Comparison of ENCODE assay signal across 11 mouse cellular contexts in the genomic region with DNA sequence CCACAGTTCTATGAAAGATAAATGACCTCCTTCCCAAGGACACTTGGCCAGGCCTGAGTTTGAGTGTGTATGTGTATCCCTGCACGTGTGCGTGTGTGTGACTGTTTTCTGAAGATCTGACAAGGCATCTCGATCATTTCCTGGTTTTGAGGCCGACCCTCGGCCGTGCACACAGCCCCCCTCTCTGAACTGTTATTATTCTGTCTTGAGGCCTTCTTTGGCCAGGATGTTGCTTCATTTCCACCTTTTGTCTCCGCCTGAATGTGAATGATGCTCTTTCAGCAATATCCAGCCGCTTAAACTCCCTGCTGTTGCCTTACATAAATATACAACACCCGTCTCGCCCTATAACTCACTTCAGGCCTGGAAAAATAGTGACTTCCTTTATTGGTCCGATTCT. TPM values are rescaled to one million over a fixed set of nuclear protein-coding genes. Genes with fewer than 3 reads are reported as not detected.
DNase-seq lines count a peak whose midpoint lies in the region; ATAC-seq lines count a peak whose summit lies in the region.
"Had no signal": no experiment of that assay in that cellular context is flagged by ENCODE, and none has a peak within 500 bp of the region (broad histone marks: within the 10 kb centered on the region; RNA-seq: fewer than 3 reads in every experiment).

No protein-coding gene starts in this region.

- H3K9me3 ChIP-seq in embryonic facial prominence, embryonic 11.5 days (replicated peaks; ENCODE audit: control insufficient read depth, low read length): no peaks in the 10 kb centered on the region
- no peaks in the 10 kb centered on the region for H3K9me3 ChIP-seq in lung, embryonic 16.5 days (ENCODE audit: control insufficient read depth, low read length)
- H3K9me3 ChIP-seq: embryonic facial prominence, embryonic 12.5 days; stomach, embryonic 15.5 days had no signal

- no peak for ATAC-seq in embryonic facial prominence, embryonic 11.5 days (replicated peaks; ENCODE audit: insufficient number of reproducible peaks, low FRiP score, low TSS enrichment, low read depth)
- ATAC-seq in lung, embryonic 16.5 days (ENCODE audit: low read depth): peak; percentile 35
- ATAC-seq: Patski had no signal

- H3K4me1 ChIP-seq in embryonic facial prominence, embryonic 11.5 days (ENCODE audit: control insufficient read depth, insufficient read depth, low read length): no peaks in the 10 kb centered on the region
- peaks cover 12% of the 10 kb centered on the region for H3K4me1 ChIP-seq in lung, embryonic 16.5 days (replicated peaks; ENCODE audit: control insufficient read depth, insufficient read depth, low read length)
- H3K4me1 ChIP-seq: stomach, embryonic 15.5 days had no signal

- H3K4me3 ChIP-seq in embryonic facial prominence, embryonic 11.5 days (ENCODE audit: low read depth, low read length): no peak overlapping the region
- H3K4me3 ChIP-seq in lung, embryonic 16.5 days (ENCODE audit: low read length): no peak overlapping the region
- H3K4me3 ChIP-seq: embryonic facial prominence, embryonic 12.5 days; stomach, embryonic 15.5 days had no signal

- H3K36me3 ChIP-seq in embryonic facial prominence, embryonic 11.5 days (replicated peaks; ENCODE audit: control insufficient read depth, insufficient read depth, low read depth, low read length): no peaks in the 10 kb centered on the region
- H3K36me3 ChIP-seq in lung, embryonic 16.5 days (ENCODE audit: control insufficient read depth, insufficient read depth, low read length): no peaks in the 10 kb centered on the region
- H3K36me3 ChIP-seq: embryonic facial prominence, embryonic 12.5 days; stomach, embryonic 15.5 days had no signal

- DNase-seq in adrenal gland, postnatal 14 days: peak; percentile 37
- DNase-seq in embryonic facial prominence, embryonic 11.5 days (ENCODE audit: low spot score): peak; percentile 7
- peak; percentile 50 for DNase-seq in kidney, adult 18-20 months
- no peak for DNase-seq in urinary bladder, postnatal 14 days (ENCODE audit: low spot score)
- DNase-seq in right cerebral cortex, adult 18-20 months: no peak
- DNase-seq in retina, embryonic 14.5 days (ENCODE audit: low spot score): no peak

- no peak overlapping the region for H3K9ac ChIP-seq in embryonic facial prominence, embryonic 11.5 days (replicated peaks; ENCODE audit: low read length)
- no peak overlapping the region for H3K9ac ChIP-seq in lung, embryonic 16.5 days (ENCODE audit: low read length)
- H3K9ac ChIP-seq: embryonic facial prominence, embryonic 12.5 days; stomach, embryonic 15.5 days had no signal

- H3K27ac ChIP-seq in embryonic facial prominence, embryonic 11.5 days (replicated peaks; ENCODE audit: low read depth, low read length): no peak overlapping the region
- peak overlapping the region; percentile 51; the same call in 1 of the 2 replicates for H3K27ac ChIP-seq in lung, embryonic 16.5 days (ENCODE audit: low read length)
- H3K27ac ChIP-seq: embryonic facial prominence, embryonic 12.5 days; stomach, embryonic 15.5 days had no signal

- H3K4me2 ChIP-seq in embryonic facial prominence, embryonic 11.5 days (ENCODE audit: low read depth, low read length): no peak overlapping the region
- no peak overlapping the region for H3K4me2 ChIP-seq in lung, embryonic 16.5 days (ENCODE audit: low read depth, low read length)
- H3K4me2 ChIP-seq: embryonic facial prominence, embryonic 12.5 days; stomach, embryonic 15.5 days had no signal

- H3K27me3 ChIP-seq in embryonic facial prominence, embryonic 11.5 days (ENCODE audit: control insufficient read depth, insufficient read depth, low read length): no peaks in the 10 kb centered on the region
- H3K27me3 ChIP-seq in lung, embryonic 16.5 days (ENCODE audit: control insufficient read depth, insufficient read depth, low read depth, low read length): no peaks in the 10 kb centered on the region
- H3K27me3 ChIP-seq: embryonic facial prominence, embryonic 12.5 days; Patski; stomach, embryonic 15.5 days had no signal

- 50% methylated on average over 11 of the region's 11 CpGs for WGBS in embryonic facial prominence, embryonic 11.5 days
- WGBS in lung, embryonic 16.5 days: 38% methylated on average over 11 of the region's 11 CpGs

RNA-seq across cellular contexts. Expression of gene Gm10295, which starts 39.9 kb away (rescaled TPM):
- not detected in 2 replicates for total RNA-seq in adrenal gland, postnatal 14 days (2021)
- polyA plus RNA-seq in embryonic facial prominence, embryonic 11.5 days (2014; fragmentation: Nextera tagmentation; extraction: Ambion mirVana): not detected in 2 replicates
- polyA plus RNA-seq in lung, embryonic 16.5 days (2015; fragmentation: Nextera tagmentation; extraction: Ambion mirVana): 0.05 TPM in 1 of 2 replicates, not detected in the other
- polyA plus RNA-seq: embryonic facial prominence, embryonic 12.5 days; large intestine, adult 2 months; Patski; stomach, embryonic 15.5 days had no signal

Comparison
In these comparisons a context has a peak if more than half of its experiments do, and no peak if none do; other contexts are left out.
1. DNase-seq: peak in adrenal gland, postnatal 14 days (single experiment), embryonic facial prominence, embryonic 11.5 days (single experiment) and kidney, adult 18-20 months (single experiment); none in urinary bladder, postnatal 14 days (single experiment), right cerebral cortex, adult 18-20 months (single experiment) and retina, embryonic 14.5 days (single experiment).